Mouse (Mus musculus) gastrocnemius, postnatal 4 days (tissue): Measurements from ENCODE around the gene Hdhd5. TPM values are rescaled to one million over a fixed set of nuclear protein-coding genes. Genes with fewer than 3 reads are reported as not detected.

Experiments used
- DNase-seq, 2 experiments: peaks; one replicate each; pipeline ENCODE4 v3.0.0; 2021 to 2022; ENCODE audit warnings: low spot score in 2 of 2, mixed read lengths in 2 of 2
- total RNA-seq, 2 experiments: library from RNA; stranded (reverse); gene quantifications; 2 replicates each; pipeline ENCODE4 v1.2.3; 2021

Hdhd5 gene
- total RNA-seq, 2 experiments from 2014 or later = 16.1 to 18.3 TPM

DNA sequence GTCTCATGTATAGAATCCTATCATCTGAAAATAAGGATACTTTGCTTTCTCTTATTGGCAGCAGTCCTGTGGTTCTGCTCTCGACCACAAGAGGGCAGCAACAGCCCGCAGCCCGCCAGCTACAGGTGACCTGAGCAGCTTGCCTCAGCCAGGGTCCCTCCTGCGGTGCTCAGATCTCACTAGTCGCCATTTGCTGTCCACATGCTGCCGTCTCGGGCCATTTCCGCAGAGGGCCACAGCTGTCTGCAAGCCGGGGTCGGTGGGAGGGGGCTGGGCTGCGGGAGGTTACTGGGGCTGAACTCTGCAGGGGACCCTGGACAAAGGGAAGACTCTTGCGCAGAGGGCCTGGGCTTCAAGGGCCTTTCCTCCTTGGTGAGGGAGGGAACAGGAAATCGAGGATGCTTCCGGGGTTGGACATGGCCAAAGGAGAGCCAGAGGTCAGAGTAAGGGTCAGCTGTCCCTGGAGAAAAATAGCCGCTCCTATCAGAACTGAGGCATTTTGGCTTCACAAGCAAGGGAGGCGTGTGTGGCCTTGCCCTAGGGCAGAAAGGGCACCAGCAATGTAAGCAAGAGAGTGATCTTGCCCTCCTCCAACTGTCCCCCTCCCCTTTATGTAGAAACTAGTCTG lies 8.1 kb upstream of the Hdhd5 start:
- DNase-seq = peak; percentile 33 to 58

DNA sequence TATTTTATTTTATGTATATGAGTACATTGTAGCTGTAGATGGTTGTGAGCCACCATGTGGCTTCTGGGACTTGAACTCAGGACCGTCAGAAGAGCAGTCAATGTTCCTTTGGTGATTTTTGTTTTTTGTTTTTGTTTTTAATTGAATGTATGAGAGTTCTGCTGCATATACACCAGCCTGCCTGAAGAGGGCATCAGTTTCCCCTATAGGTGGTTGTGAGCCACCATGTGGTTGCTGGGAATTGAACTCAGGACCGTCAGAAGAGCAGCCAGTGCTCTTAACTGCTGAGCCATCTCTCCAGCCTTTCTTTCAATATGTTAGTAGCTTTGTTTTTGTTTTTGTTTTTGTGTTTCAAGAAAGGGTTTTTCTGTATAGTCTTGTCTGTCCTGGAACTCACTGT lies 5.2 kb upstream of the Hdhd5 start:
- no peak for DNase-seq

- no peak for DNase-seq
Observed at GRCm38 (mm10) chr6:120532594-120532993, 1.5 kb upstream of the Hdhd5 start.

DNA sequence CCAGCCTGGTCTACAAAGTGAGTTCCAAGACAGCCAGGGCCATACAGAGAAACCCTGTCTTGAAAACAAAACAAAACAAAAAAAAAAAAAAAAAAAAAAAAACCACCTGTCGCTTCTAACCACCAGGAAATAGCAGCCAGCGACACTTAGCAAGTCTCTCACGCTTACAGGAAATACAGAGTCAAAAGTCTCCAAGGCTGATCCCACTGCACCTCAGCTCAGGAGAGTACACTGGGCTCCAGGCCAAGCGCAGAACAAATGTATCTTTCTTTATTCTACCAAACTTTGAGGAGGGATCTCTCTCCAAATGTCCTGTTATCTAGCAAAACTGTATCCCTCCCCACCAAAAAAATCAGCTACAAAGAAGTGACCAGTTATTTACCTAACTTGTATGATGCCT lies 2.0 kb downstream of the Hdhd5 start:
- DNase-seq = no peak

DNA sequence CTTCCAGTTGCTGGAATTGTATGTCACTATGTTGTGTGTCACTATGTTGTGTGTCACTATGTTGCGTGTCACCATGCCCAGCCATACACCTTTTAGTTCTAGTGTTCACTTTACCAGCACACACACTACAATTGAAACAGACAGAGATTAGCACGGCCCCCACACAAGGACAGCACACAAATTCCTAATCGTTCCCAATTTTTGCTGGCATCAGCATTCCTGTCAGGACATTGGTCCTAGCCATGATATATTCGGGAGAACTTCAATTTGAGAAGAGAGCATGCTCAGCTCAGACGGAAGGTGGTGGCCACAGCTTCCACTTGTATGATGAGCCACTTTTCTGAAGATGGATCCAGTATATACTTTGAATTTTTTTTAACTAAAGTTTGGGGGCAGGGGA lies 6.3 kb downstream of the Hdhd5 start:
- DNase-seq = no peak

GRCm38 (mm10) chr6:120519647-120520046 lies 11.5 kb downstream of the Hdhd5 start:
- DNase-seq = no peak

- DNase-seq = no peak
Observed at GRCm38 (mm10) chr6:120517311-120517710, 13.8 kb downstream of the Hdhd5 start.

DNA sequence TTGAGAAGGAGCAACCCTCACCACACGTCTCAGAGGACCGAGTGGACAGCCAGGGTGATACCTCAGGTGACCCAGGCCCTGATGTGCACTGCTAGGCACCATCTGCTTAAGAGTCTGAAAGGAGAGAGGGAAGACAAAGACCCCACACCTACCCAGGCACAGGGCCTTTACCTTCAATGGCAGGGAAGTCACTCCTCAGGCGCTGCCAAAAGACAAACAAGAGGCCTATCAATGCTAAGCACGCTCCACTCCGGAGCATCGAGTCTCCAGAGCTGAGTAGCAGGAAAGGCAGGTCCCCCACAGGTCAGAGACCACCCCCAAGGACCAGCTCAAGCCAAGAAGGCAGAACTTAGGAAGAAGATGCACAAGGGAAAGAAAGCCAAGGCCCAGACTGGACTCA lies 14.2 kb downstream of the Hdhd5 start:
- DNase-seq = no peak

GRCm38 (mm10) chr6:120516422-120516821 lies 14.7 kb downstream of the Hdhd5 start:
- DNase-seq = no peak

GRCm38 (mm10) chr6:120511212-120511611 lies 19.9 kb downstream of the Hdhd5 start:
- DNase-seq = no peak

- no peak for DNase-seq
Observed at GRCm38 (mm10) chr6:120510425-120510824, 20.7 kb downstream of the Hdhd5 start.

DNA sequence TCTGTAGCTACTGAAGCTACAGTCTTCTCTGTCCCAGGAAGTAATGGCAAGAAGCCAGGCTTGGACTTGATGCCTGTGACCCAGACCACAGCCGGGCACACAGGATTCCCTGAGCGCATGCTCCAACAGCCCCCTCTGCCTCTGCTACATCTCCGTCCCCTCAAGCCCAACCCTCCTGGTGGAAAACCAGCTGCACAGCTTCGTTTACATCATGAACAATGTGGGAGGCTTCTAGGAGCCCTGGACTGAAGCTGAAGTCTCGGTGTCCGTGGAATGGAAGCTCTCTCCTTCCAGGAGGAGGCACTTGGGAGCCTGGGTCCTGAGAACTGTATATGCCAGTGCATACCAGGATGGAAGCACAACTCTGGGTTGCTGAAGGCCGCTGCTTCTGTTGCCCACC lies 21.1 kb downstream of the Hdhd5 start:
- no peak for DNase-seq

GRCm38 (mm10) chr6:120508645-120509044 lies 22.5 kb downstream of the Hdhd5 start:
- DNase-seq = no peak

DNA sequence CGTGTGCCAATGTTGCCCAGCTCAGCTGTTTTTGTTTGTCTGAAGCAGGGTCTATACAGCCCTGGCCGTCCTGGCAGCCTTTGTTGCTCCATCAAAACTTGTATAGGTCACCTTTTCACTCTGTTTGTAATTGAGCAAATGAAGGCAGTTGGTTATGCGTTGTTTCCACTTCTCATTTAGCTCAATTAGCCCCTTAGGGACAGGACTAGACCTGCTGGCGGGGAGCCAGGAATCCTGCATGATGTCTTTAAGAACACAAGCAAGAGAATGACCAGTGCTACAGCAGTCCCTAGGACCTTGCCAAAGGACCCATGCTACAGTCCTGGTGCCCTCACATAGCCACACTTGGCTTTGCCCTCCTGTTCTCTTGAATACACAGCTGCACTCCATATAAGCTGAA lies 25.6 kb downstream of the Hdhd5 start:
- DNase-seq = no peak

DNA sequence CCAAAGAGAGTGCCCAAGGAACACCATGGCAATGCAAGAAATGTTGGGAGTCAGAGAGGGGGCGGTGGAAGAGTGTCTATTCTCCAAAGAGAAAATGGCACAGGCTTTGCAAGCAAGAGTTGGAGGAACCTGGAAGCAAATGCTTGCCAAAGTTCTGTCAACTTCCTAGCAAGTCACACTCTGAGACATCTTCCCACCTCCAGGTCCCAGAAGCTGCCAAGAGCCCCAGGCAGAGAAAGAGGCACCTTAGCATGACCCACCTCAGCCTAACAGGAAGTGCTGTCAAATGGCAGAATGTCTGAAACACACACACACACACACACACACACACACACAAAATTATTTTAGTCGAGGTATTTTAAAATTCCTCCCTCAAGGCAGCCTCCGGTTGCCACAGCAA lies 27.1 kb downstream of the Hdhd5 start:
- DNase-seq = no peak

DNA sequence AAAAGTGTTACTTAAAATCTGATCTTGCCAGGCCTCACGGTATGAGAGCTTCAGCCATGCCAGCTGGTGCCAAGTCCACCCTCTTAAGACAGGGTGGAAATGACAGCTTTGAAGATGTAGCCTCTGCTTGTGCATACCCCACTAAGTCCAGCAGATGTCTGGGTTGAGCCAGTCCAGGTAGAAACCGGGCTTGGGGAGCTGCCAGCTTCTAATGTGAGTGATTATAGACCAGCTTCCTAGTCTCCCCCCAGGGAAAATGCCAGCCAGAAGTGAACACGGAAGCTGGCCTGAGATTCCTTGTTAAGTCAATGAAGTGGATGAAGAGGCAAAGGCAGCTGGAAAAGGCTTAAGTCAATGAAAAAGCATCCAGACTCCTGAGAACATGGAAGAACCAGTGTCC lies 34.6 kb downstream of the Hdhd5 start:
- DNase-seq = no peak

GRCm38 (mm10) chr6:120493374-120494181 lies 37.5 kb downstream of the Hdhd5 start, which contains the start of gene Tmem121b:
Gene Tmem121b, minus strand, starts transcription at chr6:120493807.
- peak; percentile 44 to 62 for DNase-seq

DNA sequence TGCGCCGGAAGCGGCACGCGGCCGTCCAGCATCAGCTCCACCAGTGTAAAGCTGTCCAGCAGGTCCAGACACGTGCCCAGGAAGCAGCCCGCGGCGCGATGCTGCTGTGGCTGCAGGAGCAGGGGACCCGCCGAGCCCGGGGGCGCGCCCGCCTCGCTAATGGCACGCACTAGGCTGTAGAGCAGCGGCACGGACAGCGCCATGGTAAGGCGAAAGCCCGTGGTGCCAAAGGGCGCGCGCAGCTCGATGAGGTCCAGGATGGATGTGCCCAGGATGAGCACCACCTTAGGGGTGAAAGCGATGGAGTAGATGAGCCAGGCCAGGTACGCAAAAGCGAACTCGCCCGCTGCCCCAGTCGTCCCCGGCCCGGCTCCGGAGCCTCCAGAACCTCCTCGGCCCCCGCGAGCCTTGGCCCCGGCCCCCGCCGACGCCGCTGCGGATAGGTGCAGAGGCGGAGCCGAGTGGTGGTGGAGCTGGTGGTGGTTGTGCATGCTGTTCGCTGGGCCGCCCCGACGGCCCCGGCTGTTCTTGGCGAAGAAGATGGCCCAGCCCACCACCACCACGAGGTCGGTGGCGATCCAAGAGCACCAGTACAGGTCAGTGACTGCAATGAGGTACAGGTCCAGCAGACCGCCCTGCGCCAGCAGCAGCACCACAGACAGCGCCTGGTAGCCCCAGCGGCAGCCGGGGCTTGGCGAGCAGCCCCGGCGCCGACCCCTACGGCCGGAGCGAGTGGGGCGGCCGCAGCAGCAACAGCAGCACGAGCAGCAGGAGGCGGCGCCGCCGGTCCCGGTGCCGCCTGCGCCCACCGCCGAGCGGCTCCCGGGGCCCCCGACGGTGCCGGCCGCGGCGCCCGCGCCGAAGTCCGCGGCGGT lies 38.4 kb downstream of the Hdhd5 start:
- DNase-seq = no peak

- DNase-seq = no peak
Observed at GRCm38 (mm10) chr6:120491862-120492498, 39.1 kb downstream of the Hdhd5 start.

DNA sequence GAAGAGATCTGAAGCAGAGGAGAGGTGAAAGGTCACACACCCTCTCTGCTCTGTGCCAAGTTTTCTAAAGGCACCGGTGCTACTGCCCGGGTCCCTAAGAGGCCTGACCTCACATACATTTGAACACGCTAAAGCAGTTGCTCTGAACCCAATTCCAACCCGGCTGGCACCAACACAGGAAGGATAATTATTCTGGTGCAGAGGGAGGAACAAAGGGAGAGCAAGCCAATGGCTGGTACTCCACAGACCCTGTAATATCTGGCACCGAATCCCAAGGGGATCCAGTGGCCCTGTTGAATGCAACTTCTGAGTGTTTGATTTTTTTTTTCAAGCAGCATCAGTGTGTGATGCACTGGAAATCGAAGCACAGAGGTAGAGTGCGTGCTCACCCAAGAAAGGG lies 40.1 kb downstream of the Hdhd5 start:
- DNase-seq = no peak

DNA sequence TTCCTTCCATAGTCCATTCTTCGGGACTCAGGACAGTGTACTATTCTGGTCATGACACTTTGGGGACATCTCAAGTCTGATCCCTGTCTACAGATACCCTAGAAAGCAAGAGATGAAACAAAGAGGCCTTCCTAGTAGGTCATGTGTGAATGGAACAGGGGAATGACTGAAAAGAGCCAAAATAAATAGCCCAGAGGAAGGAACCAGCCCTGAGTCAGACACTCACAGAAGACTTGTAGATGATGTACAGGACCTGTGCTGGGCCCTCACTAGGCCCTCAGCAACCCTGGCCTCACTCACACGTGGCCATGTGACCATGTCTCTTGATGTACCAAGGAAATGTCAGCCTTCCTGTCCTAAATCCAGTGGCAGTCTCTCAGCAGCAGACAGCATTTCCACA lies 41.7 kb downstream of the Hdhd5 start:
- no peak for DNase-seq
